Mouse (Mus musculus): ENCODE measurements around the gene Ephb1. TPM values are rescaled to one million over a fixed set of nuclear protein-coding genes. Genes with fewer than 3 reads are reported as not detected.
A peak's percentile ranks its signal among the peaks of the same experiment; 100 is the strongest.

Ephb1 gene
- polyA plus RNA-seq, 1 experiment from 2014 or later, result 38.8 TPM

- Histone ChIP-seq H3K9me3 (replicated peaks) (no peaks in the 10 kb centered on the region), H3K4me3 (replicated peaks) (no peak overlapping the region), H3K27me3 (replicated peaks) (no peaks in the 10 kb centered on the region), H3K4me1 (no peaks in the 10 kb centered on the region), H3K27ac (replicated peaks) (no peak overlapping the region), H3K9ac (replicated peaks) (no peak overlapping the region), H3K4me2 (no peak overlapping the region), H3K36me3 (no peaks in the 10 kb centered on the region)
- 84% methylated on average over 5 of the region's 5 CpGs for WGBS
- ATAC-seq (ENCODE audit: low FRiP score), result no peak
These were observed 435.2 kb downstream of the Ephb1 start for GRCm38 (mm10) chr9:101919324-101919723.

DNA sequence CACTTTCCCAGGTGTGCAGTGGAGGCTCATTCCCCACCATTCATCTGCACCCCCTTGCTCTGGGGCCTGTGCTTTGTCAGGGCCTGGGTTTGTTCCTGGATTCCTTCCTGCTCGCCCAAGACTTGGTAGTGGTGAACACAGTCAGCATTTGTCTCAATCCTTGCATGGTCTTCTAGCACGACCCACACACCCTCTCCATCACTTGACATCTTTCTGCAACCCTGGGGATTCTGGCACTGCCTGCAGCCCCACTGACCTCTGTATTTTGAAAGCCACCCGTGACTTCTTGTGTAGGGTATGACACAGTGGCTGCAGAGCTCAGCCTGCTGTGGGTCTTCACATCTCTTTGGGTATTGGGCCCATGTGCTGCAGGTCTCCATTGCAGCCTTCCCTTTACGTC, 435.7 kb downstream of the Ephb1 start:
- no peaks in the 10 kb centered on the region for H3K4me1 ChIP-seq
- no peak overlapping the region for H3K4me3 ChIP-seq (replicated peaks)
- H3K36me3 ChIP-seq, result no peaks in the 10 kb centered on the region
- H3K9ac ChIP-seq (replicated peaks), result no peak overlapping the region
- H3K4me2 ChIP-seq, result no peak overlapping the region
- H3K9me3 ChIP-seq (replicated peaks), result no peaks in the 10 kb centered on the region
- no peaks in the 10 kb centered on the region for H3K27me3 ChIP-seq (replicated peaks)
- no peak overlapping the region for H3K27ac ChIP-seq (replicated peaks)
- WGBS, result 88% methylated on average over 4 of the region's 4 CpGs
- no peak for ATAC-seq (ENCODE audit: low FRiP score)

GRCm38 (mm10) chr9:101915082-101915481, 439.4 kb downstream of the Ephb1 start:
- H3K4me1 ChIP-seq, result peaks cover 3% of the 10 kb centered on the region
- H3K9ac ChIP-seq (replicated peaks), result no peak overlapping the region
- WGBS, result 81% methylated on average over 2 of the region's 2 CpGs
- no peak overlapping the region for H3K4me3 ChIP-seq (replicated peaks)
- H3K27me3 ChIP-seq (replicated peaks), result no peaks in the 10 kb centered on the region
- no peak overlapping the region for H3K4me2 ChIP-seq
- no peaks in the 10 kb centered on the region for H3K36me3 ChIP-seq
- ATAC-seq (ENCODE audit: low FRiP score), result no peak
- H3K9me3 ChIP-seq (replicated peaks), result no peaks in the 10 kb centered on the region
- no peak overlapping the region for H3K27ac ChIP-seq (replicated peaks)

GRCm38 (mm10) chr9:101911176-101911866, 443.2 kb downstream of the Ephb1 start:
- Histone ChIP-seq H3K4me2 (no peak overlapping the region), H3K27ac (replicated peaks) (no peak overlapping the region)
- 30% methylated on average over 9 of the region's 9 CpGs for WGBS

DNA sequence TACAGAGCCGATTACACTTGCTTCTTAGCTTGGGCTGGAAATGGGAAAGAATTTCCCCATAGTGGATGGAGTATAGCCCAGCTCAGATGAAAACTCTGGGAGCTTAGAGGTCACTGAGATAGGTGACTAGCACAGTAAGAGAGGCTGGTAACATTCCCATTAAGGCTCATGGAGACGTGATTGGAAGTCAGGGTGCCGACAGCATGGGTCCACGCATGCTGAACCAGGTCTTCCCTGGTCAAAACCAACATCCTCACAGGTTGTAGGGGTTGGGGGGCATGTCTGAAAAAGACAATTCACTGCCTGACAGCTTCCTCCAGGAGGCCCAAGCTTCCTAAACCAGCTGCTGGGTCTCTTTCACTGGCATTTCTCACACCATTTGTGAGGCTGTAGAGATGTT, 445.0 kb downstream of the Ephb1 start:
- Histone ChIP-seq H3K4me1 (peaks cover 14% of the 10 kb centered on the region), H3K9me3 (replicated peaks) (no peaks in the 10 kb centered on the region), H3K36me3 (no peaks in the 10 kb centered on the region), H3K4me2 (no peak overlapping the region), H3K4me3 (replicated peaks) (no peak overlapping the region), H3K27me3 (replicated peaks) (no peaks in the 10 kb centered on the region), H3K27ac (replicated peaks) (no peak overlapping the region), H3K9ac (replicated peaks) (no peak overlapping the region)
- 80% methylated on average over 4 of the region's 4 CpGs for WGBS
- no peak for ATAC-seq (ENCODE audit: low FRiP score)

More at GRCm38 (mm10) chr9:101911176-101911866, 443.2 kb downstream of the Ephb1 start:
- Histone ChIP-seq H3K4me1 (peaks cover 14% of the 10 kb centered on the region), H3K9ac (replicated peaks) (no peak overlapping the region), H3K36me3 (no peaks in the 10 kb centered on the region), H3K27me3 (replicated peaks) (no peaks in the 10 kb centered on the region), H3K4me3 (replicated peaks) (no peak overlapping the region), H3K9me3 (replicated peaks) (no peaks in the 10 kb centered on the region)
- no peak for ATAC-seq (ENCODE audit: low FRiP score)

GRCm38 (mm10) chr9:101908849-101909248, 445.6 kb downstream of the Ephb1 start:
- Histone ChIP-seq H3K36me3 (no peaks in the 10 kb centered on the region), H3K27ac (replicated peaks) (no peak overlapping the region), H3K9me3 (replicated peaks) (no peaks in the 10 kb centered on the region), H3K4me1 (peaks cover 14% of the 10 kb centered on the region), H3K4me2 (no peak overlapping the region), H3K27me3 (replicated peaks) (no peaks in the 10 kb centered on the region), H3K9ac (replicated peaks) (no peak overlapping the region), H3K4me3 (replicated peaks) (no peak overlapping the region)
- WGBS, result 15% methylated on average over 5 of the region's 5 CpGs
- peak; percentile 47; the same call in 1 of the 2 replicates for ATAC-seq (ENCODE audit: low FRiP score)

GRCm38 (mm10) chr9:101907747-101908255, 446.7 kb downstream of the Ephb1 start:
- no peak for ATAC-seq (ENCODE audit: low FRiP score)
- H3K27ac ChIP-seq (replicated peaks), result no peak overlapping the region
- 45% methylated on average over 6 of the region's 6 CpGs for WGBS

GRCm38 (mm10) chr9:101903406-101903805, 451.1 kb downstream of the Ephb1 start:
- Histone ChIP-seq H3K4me1 (peaks cover 3% of the 10 kb centered on the region; the same call in 1 of the 2 replicates), H3K4me3 (replicated peaks) (no peak overlapping the region), H3K9me3 (replicated peaks) (no peaks in the 10 kb centered on the region), H3K9ac (replicated peaks) (no peak overlapping the region), H3K27ac (replicated peaks) (no peak overlapping the region), H3K36me3 (no peaks in the 10 kb centered on the region), H3K27me3 (replicated peaks) (no peaks in the 10 kb centered on the region), H3K4me2 (no peak overlapping the region)
- WGBS, result 75% methylated on average over 3 of the region's 3 CpGs
- no peak for ATAC-seq (ENCODE audit: low FRiP score)

More at GRCm38 (mm10) chr9:101907747-101908255, 446.7 kb downstream of the Ephb1 start:
- no peaks in the 10 kb centered on the region for H3K27me3 ChIP-seq (replicated peaks)
- no peak overlapping the region for H3K4me3 ChIP-seq (replicated peaks)
- H3K36me3 ChIP-seq, result no peaks in the 10 kb centered on the region
- H3K4me2 ChIP-seq, result no peak overlapping the region
- H3K9ac ChIP-seq (replicated peaks), result no peak overlapping the region
- H3K4me1 ChIP-seq, result peaks cover 14% of the 10 kb centered on the region
- H3K9me3 ChIP-seq (replicated peaks), result no peaks in the 10 kb centered on the region

DNA sequence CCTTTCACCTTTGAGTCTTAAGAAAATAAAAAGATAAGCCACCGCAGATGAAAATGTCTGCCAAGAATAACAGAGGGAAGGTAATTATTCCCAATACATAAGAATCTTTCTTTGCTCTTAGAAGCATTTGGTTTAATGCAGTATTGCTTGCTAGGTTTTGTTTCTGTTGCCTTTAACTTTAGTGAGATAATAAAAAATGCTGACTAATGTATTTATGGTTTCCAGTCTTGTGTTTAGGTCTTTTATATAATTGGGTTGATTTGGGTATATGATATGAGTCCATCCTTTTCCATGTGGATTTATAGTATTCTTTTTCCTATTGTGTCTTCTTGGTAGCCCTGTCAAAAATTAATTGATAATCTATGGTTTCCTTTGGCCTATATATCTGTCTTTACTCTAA, 456.6 kb downstream of the Ephb1 start:
- no peak overlapping the region for H3K4me3 ChIP-seq (replicated peaks)
- H3K4me1 ChIP-seq, result no peaks in the 10 kb centered on the region
- no peak overlapping the region for H3K9ac ChIP-seq (replicated peaks)
- no peak overlapping the region for H3K4me2 ChIP-seq
- H3K36me3 ChIP-seq, result no peaks in the 10 kb centered on the region
- 96% methylated on average over 1 of the region's 1 CpGs for WGBS
- H3K27ac ChIP-seq (replicated peaks), result no peak overlapping the region
- no peaks in the 10 kb centered on the region for H3K27me3 ChIP-seq (replicated peaks)
- no peaks in the 10 kb centered on the region for H3K9me3 ChIP-seq (replicated peaks)
- ATAC-seq (ENCODE audit: low FRiP score), result no peak

GRCm38 (mm10) chr9:101883295-101883694, 471.2 kb downstream of the Ephb1 start:
- H3K4me3 ChIP-seq (replicated peaks), result no peak overlapping the region
- H3K4me1 ChIP-seq, result no peaks in the 10 kb centered on the region
- H3K9ac ChIP-seq (replicated peaks), result no peak overlapping the region
- no peak for ATAC-seq (ENCODE audit: low FRiP score)
- WGBS, result 64% methylated on average over 2 of the region's 2 CpGs
- H3K9me3 ChIP-seq (replicated peaks), result no peaks in the 10 kb centered on the region
- H3K4me2 ChIP-seq, result no peak overlapping the region
- no peak overlapping the region for H3K27ac ChIP-seq (replicated peaks)
- no peaks in the 10 kb centered on the region for H3K36me3 ChIP-seq
- no peaks in the 10 kb centered on the region for H3K27me3 ChIP-seq (replicated peaks)

GRCm38 (mm10) chr9:101877109-101877987, 477.1 kb downstream of the Ephb1 start:
- no peaks in the 10 kb centered on the region for H3K4me1 ChIP-seq
- WGBS, result 75% methylated on average over 11 of the region's 11 CpGs
- no peak overlapping the region for H3K4me2 ChIP-seq
- H3K36me3 ChIP-seq, result no peaks in the 10 kb centered on the region
- no peak overlapping the region for H3K9ac ChIP-seq (replicated peaks)
- no peak overlapping the region for H3K4me3 ChIP-seq (replicated peaks)
- no peaks in the 10 kb centered on the region for H3K27me3 ChIP-seq (replicated peaks)
- H3K9me3 ChIP-seq (replicated peaks), result no peaks in the 10 kb centered on the region
- ATAC-seq (ENCODE audit: low FRiP score), result no peak
- no peak overlapping the region for H3K27ac ChIP-seq (replicated peaks)

DNA sequence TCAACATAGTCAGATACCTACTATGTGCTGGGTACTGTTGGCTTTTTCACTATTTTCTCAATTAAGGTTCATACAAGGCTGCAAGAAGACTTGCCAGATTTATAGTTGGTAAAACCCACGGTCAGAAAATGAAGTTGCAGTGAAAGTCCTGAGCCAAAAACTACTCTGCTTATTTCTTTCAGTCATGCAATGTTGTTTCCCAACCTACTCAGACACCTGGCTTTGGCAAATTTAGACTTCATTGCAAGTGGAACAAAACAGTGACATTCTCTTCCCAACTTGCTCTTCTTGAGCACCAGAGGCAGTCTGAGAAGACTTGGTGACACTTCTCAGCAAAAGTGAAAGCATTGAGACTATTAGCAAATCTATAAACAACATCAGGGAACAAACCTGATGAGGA, 479.2 kb downstream of the Ephb1 start:
- Histone ChIP-seq H3K27ac (replicated peaks) (no peak overlapping the region), H3K27me3 (replicated peaks) (no peaks in the 10 kb centered on the region), H3K4me1 (no peaks in the 10 kb centered on the region), H3K4me3 (replicated peaks) (no peak overlapping the region), H3K9ac (replicated peaks) (no peak overlapping the region), H3K4me2 (no peak overlapping the region), H3K9me3 (replicated peaks) (no peaks in the 10 kb centered on the region), H3K36me3 (no peaks in the 10 kb centered on the region)
- 88% methylated on average over 1 of the region's 1 CpGs for whole genome bisulfite sequencing
- no peak for ATAC-seq (ENCODE audit: low FRiP score)
